Mouse (Mus musculus): ENCODE results near the gene Zdhhc20. TPM values are rescaled to one million over a fixed set of nuclear protein-coding genes. Genes with fewer than 3 reads are reported as not detected.

The Zdhhc20 gene
- polyA plus RNA-seq, 1 experiment from 2014 or later: 36.5 TPM

GRCm38 (mm10) chr14:57811844-57812243 lies 78.2 kb downstream of the Zdhhc20 start:
- Histone ChIP-seq H3K4me1 (replicated peaks; ENCODE audit: control insufficient read depth, insufficient read depth, low read length) (no peaks in the 10 kb centered on the region), H3K9ac (no peak overlapping the region), H3K4me2 (replicated peaks) (no peak overlapping the region), H3K9me3 (ENCODE audit: control insufficient read depth, low read length) (no peaks in the 10 kb centered on the region), H3K4me3 (replicated peaks; ENCODE audit: low read length) (no peak overlapping the region), H3K27me3 (ENCODE audit: control insufficient read depth, insufficient read depth, low read length) (no peaks in the 10 kb centered on the region), H3K36me3 (replicated peaks; ENCODE audit: control insufficient read depth, insufficient read depth) (peaks cover 15% of the 10 kb centered on the region), H3K27ac (no peak overlapping the region)
- ATAC-seq (ENCODE audit: low FRiP score): no peak
- no peak for DNase-seq (ENCODE audit: low spot score)
- WGBS: 98% methylated on average over 5 of the region's 5 CpGs

GRCm38 (mm10) chr14:57810886-57811285 lies 79.2 kb downstream of the Zdhhc20 start:
- DNase-seq (ENCODE audit: low spot score) (no peak), ATAC-seq (ENCODE audit: low FRiP score) (no peak)
- Histone ChIP-seq H3K27me3 (ENCODE audit: control insufficient read depth, insufficient read depth, low read length) (no peaks in the 10 kb centered on the region), H3K27ac (no peak overlapping the region), H3K4me3 (replicated peaks; ENCODE audit: low read length) (no peak overlapping the region), H3K4me2 (replicated peaks) (no peak overlapping the region), H3K9me3 (ENCODE audit: control insufficient read depth, low read length) (no peaks in the 10 kb centered on the region), H3K36me3 (replicated peaks; ENCODE audit: control insufficient read depth, insufficient read depth) (peaks cover 25% of the 10 kb centered on the region), H3K4me1 (replicated peaks; ENCODE audit: control insufficient read depth, insufficient read depth, low read length) (no peaks in the 10 kb centered on the region), H3K9ac (no peak overlapping the region)
- WGBS: 95% methylated on average over 2 of the region's 2 CpGs

- no peak overlapping the region for H3K27ac ChIP-seq
- H3K36me3 ChIP-seq (replicated peaks; ENCODE audit: control insufficient read depth, insufficient read depth): peaks cover 48% of the 10 kb centered on the region
- H3K9ac ChIP-seq: no peak overlapping the region
- DNase-seq (ENCODE audit: low spot score): no peak
- ATAC-seq (ENCODE audit: low FRiP score): no peak
- no peaks in the 10 kb centered on the region for H3K9me3 ChIP-seq (ENCODE audit: control insufficient read depth, low read length)
- no peak overlapping the region for H3K4me2 ChIP-seq (replicated peaks)
- WGBS: 69% methylated on average over 5 of the region's 5 CpGs
- no peaks in the 10 kb centered on the region for H3K27me3 ChIP-seq (ENCODE audit: control insufficient read depth, insufficient read depth, low read length)
- no peak overlapping the region for H3K4me3 ChIP-seq (replicated peaks; ENCODE audit: low read length)
- no peaks in the 10 kb centered on the region for H3K4me1 ChIP-seq (replicated peaks; ENCODE audit: control insufficient read depth, insufficient read depth, low read length)
These were observed 81.5 kb downstream of the Zdhhc20 start for GRCm38 (mm10) chr14:57808558-57808957.

- peaks cover 67% of the 10 kb centered on the region for H3K36me3 ChIP-seq (replicated peaks; ENCODE audit: control insufficient read depth, insufficient read depth)
- ATAC-seq (ENCODE audit: low FRiP score): no peak
These were observed 86.3 kb downstream of the Zdhhc20 start for GRCm38 (mm10) chr14:57803731-57804130.

GRCm38 (mm10) chr14:57797991-57798931 lies 91.8 kb downstream of the Zdhhc20 start, which contains the start of gene Sap18:
TSS of gene Sap18 (plus strand) at chr14:57798180.
- Histone ChIP-seq H3K36me3 (replicated peaks; ENCODE audit: control insufficient read depth, insufficient read depth) (peaks cover 21% of the 10 kb centered on the region), H3K4me3 (replicated peaks; ENCODE audit: low read length) (peak within 1 kb of the TSS; percentile 88), H3K9ac (peak within 1 kb of the TSS; percentile 92), H3K9me3 (ENCODE audit: control insufficient read depth, low read length) (no peaks in the 10 kb centered on the region), H3K4me2 (replicated peaks) (peak within 1 kb of the TSS; percentile 90), H3K4me1 (replicated peaks; ENCODE audit: control insufficient read depth, insufficient read depth, low read length) (peaks cover 20% of the 10 kb centered on the region), H3K27ac (peak within 1 kb of the TSS; percentile 85), H3K27me3 (ENCODE audit: control insufficient read depth, insufficient read depth, low read length) (no peaks in the 10 kb centered on the region)
- peak; percentile 98 for DNase-seq (ENCODE audit: low spot score)
- WGBS: under 1% methylated on average over 97 of the region's 99 CpGs
- ATAC-seq (ENCODE audit: low FRiP score): peak; percentile 97

More at GRCm38 (mm10) chr14:57803731-57804130, 86.3 kb downstream of the Zdhhc20 start:
- no peak overlapping the region for H3K9ac ChIP-seq
- H3K27me3 ChIP-seq (ENCODE audit: control insufficient read depth, insufficient read depth, low read length): no peaks in the 10 kb centered on the region
- H3K4me1 ChIP-seq (replicated peaks; ENCODE audit: control insufficient read depth, insufficient read depth, low read length): peaks cover 17% of the 10 kb centered on the region
- no peak overlapping the region for H3K4me2 ChIP-seq (replicated peaks)
- no peak for DNase-seq (ENCODE audit: low spot score)
- no peak overlapping the region for H3K4me3 ChIP-seq (replicated peaks; ENCODE audit: low read length)
- no peak overlapping the region for H3K27ac ChIP-seq
- H3K9me3 ChIP-seq (ENCODE audit: control insufficient read depth, low read length): no peaks in the 10 kb centered on the region
- WGBS: 88% methylated on average over 4 of the region's 4 CpGs

- Histone ChIP-seq H3K4me3 (replicated peaks; ENCODE audit: low read length) (peak overlapping the region; percentile 88), H3K27ac (peak overlapping the region; percentile 76), H3K27me3 (ENCODE audit: control insufficient read depth, insufficient read depth, low read length) (no peaks in the 10 kb centered on the region), H3K36me3 (replicated peaks; ENCODE audit: control insufficient read depth, insufficient read depth) (peaks cover 14% of the 10 kb centered on the region), H3K4me2 (replicated peaks) (peak overlapping the region; percentile 54), H3K4me1 (replicated peaks; ENCODE audit: control insufficient read depth, insufficient read depth, low read length) (peaks cover 20% of the 10 kb centered on the region), H3K9ac (peak overlapping the region; percentile 57), H3K9me3 (ENCODE audit: control insufficient read depth, low read length) (no peaks in the 10 kb centered on the region)
- WGBS: 14% methylated on average over 7 of the region's 7 CpGs
- ATAC-seq (ENCODE audit: low FRiP score) (peak; percentile 77), DNase-seq (ENCODE audit: low spot score) (no peak)
These were observed 92.5 kb downstream of the Zdhhc20 start for GRCm38 (mm10) chr14:57797551-57797950.

GRCm38 (mm10) chr14:57791171-57791570 lies 98.9 kb downstream of the Zdhhc20 start:
- Histone ChIP-seq H3K27ac (no peak overlapping the region), H3K9ac (no peak overlapping the region), H3K9me3 (ENCODE audit: control insufficient read depth, low read length) (no peaks in the 10 kb centered on the region), H3K4me2 (replicated peaks) (no peak overlapping the region), H3K36me3 (replicated peaks; ENCODE audit: control insufficient read depth, insufficient read depth) (no peaks in the 10 kb centered on the region), H3K4me1 (replicated peaks; ENCODE audit: control insufficient read depth, insufficient read depth, low read length) (no peaks in the 10 kb centered on the region), H3K4me3 (replicated peaks; ENCODE audit: low read length) (no peak overlapping the region), H3K27me3 (ENCODE audit: control insufficient read depth, insufficient read depth, low read length) (no peaks in the 10 kb centered on the region)
- DNase-seq (ENCODE audit: low spot score): no peak
- WGBS: 83% methylated on average over 4 of the region's 4 CpGs
- ATAC-seq (ENCODE audit: low FRiP score): no peak

- Histone ChIP-seq H3K9me3 (ENCODE audit: control insufficient read depth, low read length) (no peaks in the 10 kb centered on the region), H3K27me3 (ENCODE audit: control insufficient read depth, insufficient read depth, low read length) (no peaks in the 10 kb centered on the region), H3K9ac (no peak overlapping the region), H3K4me3 (replicated peaks; ENCODE audit: low read length) (no peak overlapping the region), H3K4me1 (replicated peaks; ENCODE audit: control insufficient read depth, insufficient read depth, low read length) (no peaks in the 10 kb centered on the region), H3K4me2 (replicated peaks) (no peak overlapping the region), H3K36me3 (replicated peaks; ENCODE audit: control insufficient read depth, insufficient read depth) (no peaks in the 10 kb centered on the region), H3K27ac (no peak overlapping the region)
- 94% methylated on average over 9 of the region's 9 CpGs for WGBS
- DNase-seq (ENCODE audit: low spot score) (no peak), ATAC-seq (ENCODE audit: low FRiP score) (no peak)
These were observed 100.3 kb downstream of the Zdhhc20 start for GRCm38 (mm10) chr14:57789759-57790158.

- H3K4me2 ChIP-seq (replicated peaks): no peak overlapping the region
- 77% methylated on average over 2 of the region's 2 CpGs for WGBS
These were observed 100.8 kb downstream of the Zdhhc20 start for GRCm38 (mm10) chr14:57789311-57789710.

More at GRCm38 (mm10) chr14:57789311-57789710, 100.8 kb downstream of the Zdhhc20 start:
- H3K36me3 ChIP-seq (replicated peaks; ENCODE audit: control insufficient read depth, insufficient read depth): no peaks in the 10 kb centered on the region
- H3K4me3 ChIP-seq (replicated peaks; ENCODE audit: low read length): no peak overlapping the region
- DNase-seq (ENCODE audit: low spot score) (no peak), ATAC-seq (ENCODE audit: low FRiP score) (no peak)
- H3K27me3 ChIP-seq (ENCODE audit: control insufficient read depth, insufficient read depth, low read length): no peaks in the 10 kb centered on the region
- no peak overlapping the region for H3K27ac ChIP-seq
- no peaks in the 10 kb centered on the region for H3K9me3 ChIP-seq (ENCODE audit: control insufficient read depth, low read length)
- no peaks in the 10 kb centered on the region for H3K4me1 ChIP-seq (replicated peaks; ENCODE audit: control insufficient read depth, insufficient read depth, low read length)
- no peak overlapping the region for H3K9ac ChIP-seq

All from hindbrain, embryonic 14.5 days (tissue).